Mouse (Mus musculus): ENCODE data around the gene Olfr459. TPM values are rescaled to one million over a fixed set of nuclear protein-coding genes. Genes with fewer than 3 reads are reported as not detected.

The Olfr459 gene
- 0.09 TPM in 1 of 2 replicates, not detected in the other for polyA plus RNA-seq (2016; fragmentation: Nextera tagmentation; extraction: Ambion mirVana)

DNA sequence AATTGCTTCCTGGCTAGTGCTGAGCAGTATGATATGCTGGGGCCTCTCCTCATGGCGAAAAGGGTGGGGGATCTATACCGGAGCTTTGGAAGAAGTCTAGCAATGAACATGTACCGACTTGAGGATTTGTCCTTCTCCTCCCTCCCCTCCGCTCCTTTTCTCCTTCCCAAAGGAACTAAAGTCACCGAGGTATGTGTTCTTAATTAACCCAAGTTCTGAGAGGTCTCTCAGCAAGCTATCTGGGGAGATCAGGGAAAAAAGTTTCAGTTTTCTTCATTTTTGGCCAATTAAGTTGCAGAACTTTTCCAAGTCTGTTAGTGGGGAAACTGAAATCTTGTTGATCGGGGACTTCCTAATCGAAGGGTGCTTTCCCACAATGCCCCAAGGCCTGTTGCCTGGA is at the start of gene Olfr459:
TSS of gene Olfr459 (minus strand) at position 101 of the 400 bp plus-strand sequence.
- Histone ChIP-seq H3K9me3 (no peaks in the 10 kb centered on the region), H3K9ac (no peak within 1 kb of the TSS), H3K27me3 (no peaks in the 10 kb centered on the region), H3K27ac (no peak within 1 kb of the TSS), H3K4me1 (no peaks in the 10 kb centered on the region), H3K4me3 (no peak within 1 kb of the TSS), H3K4me2 (replicated peaks) (no peak within 1 kb of the TSS), H3K36me3 (no peaks in the 10 kb centered on the region)
- ATAC-seq (ENCODE audit: insufficient number of reproducible peaks, insufficient read depth, low FRiP score, low TSS enrichment) = no peak
- 68% methylated on average over 7 of the region's 7 CpGs for WGBS

DNA sequence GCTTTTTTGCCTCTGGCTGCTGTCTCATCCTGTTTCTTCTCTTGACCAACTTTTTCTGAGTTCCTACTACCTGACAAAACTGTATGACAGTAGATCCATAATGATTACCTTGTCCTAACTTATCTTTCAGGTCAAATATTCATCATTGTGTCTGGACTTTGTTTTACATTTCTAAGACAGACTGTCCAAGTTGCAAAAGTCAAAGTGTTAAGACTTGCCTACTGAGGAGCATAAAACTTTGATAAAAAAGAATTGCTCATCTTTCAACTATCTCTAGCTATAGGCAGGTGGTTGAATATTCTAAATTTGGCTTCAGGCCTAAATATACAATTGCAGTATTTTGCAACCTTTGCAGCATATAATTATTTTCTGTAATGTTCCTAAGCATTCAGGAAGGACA is 49.1 kb upstream of the Olfr459 start:
- no peak overlapping the region for H3K4me3 ChIP-seq
- H3K9ac ChIP-seq = no peak overlapping the region
- H3K36me3 ChIP-seq = no peaks in the 10 kb centered on the region
- H3K4me1 ChIP-seq = no peaks in the 10 kb centered on the region
- no peak overlapping the region for H3K27ac ChIP-seq
- no peaks in the 10 kb centered on the region for H3K9me3 ChIP-seq
- H3K4me2 ChIP-seq (replicated peaks) = no peak overlapping the region
- H3K27me3 ChIP-seq = no peaks in the 10 kb centered on the region
- no peak for ATAC-seq (ENCODE audit: insufficient number of reproducible peaks, insufficient read depth, low FRiP score, low TSS enrichment)

DNA sequence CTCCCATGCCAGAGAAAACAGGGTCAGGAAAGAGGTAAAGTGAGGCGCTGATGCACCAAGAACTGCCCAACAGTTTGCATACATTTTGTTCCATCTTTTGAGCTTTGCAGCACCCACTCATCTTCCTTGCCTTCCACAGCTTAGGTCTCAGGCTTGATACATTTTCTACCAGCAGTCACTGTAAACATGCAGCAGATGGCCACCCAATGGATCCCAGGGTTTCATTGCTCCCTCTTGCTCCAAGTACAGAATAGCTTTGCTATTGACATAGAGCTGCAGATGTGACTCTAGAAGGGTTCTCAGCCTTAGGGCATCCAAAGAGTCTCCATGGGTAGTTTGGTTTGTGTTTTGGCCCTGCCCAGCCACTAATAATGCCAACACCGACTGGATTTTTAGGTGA is 11.7 kb upstream of the Olfr459 start:
- 78% methylated on average over 2 of the region's 2 CpGs for WGBS
- Histone ChIP-seq H3K9me3 (no peaks in the 10 kb centered on the region), H3K4me2 (replicated peaks) (no peak overlapping the region), H3K9ac (no peak overlapping the region), H3K36me3 (no peaks in the 10 kb centered on the region), H3K27ac (no peak overlapping the region), H3K27me3 (no peaks in the 10 kb centered on the region), H3K4me3 (no peak overlapping the region), H3K4me1 (no peaks in the 10 kb centered on the region)
- ATAC-seq (ENCODE audit: insufficient number of reproducible peaks, insufficient read depth, low FRiP score, low TSS enrichment) = no peak

DNA sequence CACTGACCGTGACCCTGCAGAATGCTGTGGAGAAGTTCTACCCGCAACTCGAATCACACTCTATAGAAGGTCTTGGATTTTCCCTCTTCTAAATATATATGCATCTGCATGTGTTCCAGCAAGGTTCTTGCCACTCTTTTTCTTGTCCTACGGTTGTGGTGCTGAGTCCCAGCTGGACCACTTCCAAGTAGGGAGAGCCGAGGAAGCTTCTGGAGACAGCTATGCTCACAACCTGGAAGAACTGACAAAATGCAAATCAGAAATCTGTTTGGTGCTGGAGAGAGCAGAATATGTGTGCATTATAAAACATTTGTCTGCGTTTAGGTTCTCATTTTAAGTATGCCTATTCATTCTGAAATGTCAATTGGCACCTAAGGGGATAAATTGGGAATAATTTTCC is 744 bp upstream of the Olfr459 start:
- no peak overlapping the region for H3K4me3 ChIP-seq
- no peak for ATAC-seq (ENCODE audit: insufficient number of reproducible peaks, insufficient read depth, low FRiP score, low TSS enrichment)
- H3K27ac ChIP-seq = no peak overlapping the region
- H3K4me1 ChIP-seq = no peaks in the 10 kb centered on the region
- no peaks in the 10 kb centered on the region for H3K27me3 ChIP-seq
- no peaks in the 10 kb centered on the region for H3K36me3 ChIP-seq
- no peak overlapping the region for H3K4me2 ChIP-seq (replicated peaks)
- H3K9me3 ChIP-seq = no peaks in the 10 kb centered on the region
- 77% methylated on average over 6 of the region's 6 CpGs for WGBS
- H3K9ac ChIP-seq = no peak overlapping the region

DNA sequence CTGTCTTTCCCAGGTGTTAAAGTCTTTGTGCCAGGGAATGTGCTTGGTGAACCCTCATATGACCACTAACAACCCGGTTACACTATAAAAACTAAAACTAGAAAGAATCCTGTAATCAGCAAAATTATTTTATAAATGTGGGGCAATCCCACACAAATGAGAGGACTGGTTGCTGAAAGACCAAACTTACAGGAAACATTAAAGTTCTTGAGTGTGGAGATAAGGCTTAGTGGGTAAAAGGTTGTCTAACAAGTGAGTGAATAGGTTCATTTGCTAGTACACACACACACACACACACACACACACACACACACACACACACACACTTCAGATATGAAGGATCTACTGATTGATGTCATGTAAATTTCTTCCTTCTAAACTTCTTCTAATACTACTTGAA is 5.1 kb downstream of the Olfr459 start:
- Histone ChIP-seq H3K27me3 (no peaks in the 10 kb centered on the region), H3K27ac (no peak overlapping the region), H3K4me1 (no peaks in the 10 kb centered on the region), H3K4me3 (no peak overlapping the region), H3K9ac (no peak overlapping the region), H3K4me2 (replicated peaks) (no peak overlapping the region), H3K9me3 (no peaks in the 10 kb centered on the region), H3K36me3 (no peaks in the 10 kb centered on the region)
- WGBS = 85% methylated on average over 1 of the region's 1 CpGs
- no peak for ATAC-seq (ENCODE audit: insufficient number of reproducible peaks, insufficient read depth, low FRiP score, low TSS enrichment)

DNA sequence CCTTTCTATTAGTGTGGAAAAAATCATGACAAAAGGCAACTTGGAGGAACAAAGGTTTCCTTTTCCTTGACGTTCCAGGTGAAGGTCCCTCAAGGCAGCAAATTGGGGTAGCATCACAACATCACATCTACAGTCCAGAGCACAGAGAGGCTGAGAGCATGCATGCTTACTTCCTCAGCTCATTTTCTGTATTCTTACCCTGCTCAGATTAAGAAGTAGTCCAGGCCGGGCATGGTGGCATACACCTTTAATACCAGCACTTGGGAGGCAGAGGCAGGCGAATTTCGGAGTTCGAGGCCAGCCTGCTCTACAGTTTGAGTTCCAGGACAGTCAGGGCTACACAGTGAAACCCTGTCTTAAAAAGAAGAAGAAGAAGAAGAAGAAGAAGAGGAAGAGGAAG is 10.7 kb downstream of the Olfr459 start:
- Histone ChIP-seq H3K9me3 (no peaks in the 10 kb centered on the region), H3K36me3 (no peaks in the 10 kb centered on the region), H3K27ac (no peak overlapping the region), H3K4me1 (no peaks in the 10 kb centered on the region), H3K4me3 (no peak overlapping the region), H3K4me2 (replicated peaks) (no peak overlapping the region), H3K9ac (no peak overlapping the region), H3K27me3 (no peaks in the 10 kb centered on the region)
- ATAC-seq (ENCODE audit: insufficient number of reproducible peaks, insufficient read depth, low FRiP score, low TSS enrichment) = no peak
- WGBS = 83% methylated on average over 5 of the region's 5 CpGs

DNA sequence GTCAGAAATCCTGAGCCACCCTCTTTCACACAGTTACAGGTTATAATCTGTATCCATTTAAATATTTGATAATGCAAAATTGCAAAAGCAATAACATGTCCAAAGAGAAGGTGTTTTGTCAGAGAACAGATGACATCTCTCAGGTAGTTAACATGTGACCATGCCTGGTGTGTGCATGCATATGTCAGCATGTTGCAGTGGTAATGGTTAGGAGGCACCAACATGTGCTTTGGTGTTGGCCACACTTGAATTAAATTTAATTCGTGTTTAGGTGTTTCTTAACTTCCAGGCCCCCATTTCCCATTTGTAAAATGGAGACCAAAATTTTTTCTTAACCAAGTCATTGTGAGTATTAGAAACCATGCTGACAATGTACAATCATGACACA is 12.6 kb downstream of the Olfr459 start:
- 77% methylated on average over 1 of the region's 1 CpGs for WGBS
- ATAC-seq (ENCODE audit: insufficient number of reproducible peaks, insufficient read depth, low FRiP score, low TSS enrichment) = no peak
- no peak overlapping the region for H3K4me3 ChIP-seq
- H3K9me3 ChIP-seq = no peaks in the 10 kb centered on the region
- H3K27ac ChIP-seq = no peak overlapping the region
- no peaks in the 10 kb centered on the region for H3K27me3 ChIP-seq
- no peak overlapping the region for H3K4me2 ChIP-seq (replicated peaks)
- H3K36me3 ChIP-seq = no peaks in the 10 kb centered on the region
- H3K9ac ChIP-seq = no peak overlapping the region
- no peaks in the 10 kb centered on the region for H3K4me1 ChIP-seq

DNA sequence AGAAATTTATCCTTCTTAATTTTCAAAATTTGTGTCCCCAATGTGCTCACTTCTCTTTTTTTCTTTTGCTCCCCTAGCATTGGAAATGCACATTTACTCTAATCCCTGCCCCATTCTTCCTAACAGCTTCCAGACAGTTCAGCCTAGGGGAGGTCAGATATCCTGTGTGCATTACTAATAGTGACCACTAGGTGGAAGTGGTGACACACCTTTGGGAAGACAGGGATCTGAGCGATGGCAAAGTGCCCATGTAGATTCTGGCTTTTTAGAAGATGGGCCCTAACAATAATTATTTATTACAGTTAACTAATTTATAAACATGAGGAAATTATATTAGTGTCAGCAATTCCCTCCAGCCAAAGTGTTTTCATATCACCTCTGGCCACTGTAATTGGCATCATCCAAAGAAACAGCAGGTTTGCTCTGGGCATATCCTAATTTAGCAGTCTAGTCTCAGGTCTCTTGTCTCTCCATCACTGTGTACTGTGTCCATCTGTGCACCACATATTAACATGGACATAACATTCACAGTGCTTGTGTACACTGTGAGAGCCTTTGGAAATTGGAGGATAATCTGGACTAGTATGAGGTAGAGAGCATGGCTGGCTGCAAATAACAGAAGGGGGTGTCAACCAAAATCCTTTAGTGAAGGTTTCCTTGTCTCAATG is 13.1 kb downstream of the Olfr459 start:
- ATAC-seq (ENCODE audit: insufficient number of reproducible peaks, insufficient read depth, low FRiP score, low TSS enrichment) = 0 out of 2 replicates have a peak, but pooled peaks have one; percentile 35
- WGBS = 3% methylated on average over 1 of the region's 1 CpGs

DNA sequence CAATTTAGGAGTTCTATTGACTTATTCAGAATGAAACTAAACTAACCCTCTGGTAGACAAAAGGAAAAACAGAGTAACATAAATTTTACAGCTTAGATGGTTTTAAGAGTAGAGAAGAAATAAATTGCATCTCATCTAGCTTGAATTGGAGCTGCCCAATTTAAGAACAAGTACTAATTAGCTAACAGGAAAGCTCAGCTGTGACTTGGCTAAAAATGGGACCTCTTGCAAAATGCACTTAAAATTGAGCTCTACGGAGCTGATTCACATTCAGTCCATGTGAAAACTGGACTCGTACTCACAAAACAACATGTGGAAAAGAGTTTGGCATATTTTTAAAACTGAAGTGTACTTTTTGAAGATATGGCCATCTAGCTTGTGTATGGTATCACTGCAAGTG is 15.4 kb downstream of the Olfr459 start:
- Histone ChIP-seq H3K27ac (no peak overlapping the region), H3K9ac (no peak overlapping the region), H3K4me1 (no peaks in the 10 kb centered on the region), H3K4me3 (no peak overlapping the region), H3K27me3 (no peaks in the 10 kb centered on the region), H3K36me3 (no peaks in the 10 kb centered on the region), H3K9me3 (no peaks in the 10 kb centered on the region), H3K4me2 (replicated peaks) (no peak overlapping the region)
- WGBS = 89% methylated on average over 2 of the region's 2 CpGs
- ATAC-seq (ENCODE audit: insufficient number of reproducible peaks, insufficient read depth, low FRiP score, low TSS enrichment) = no peak

More for the DNA sequence above, 13.1 kb downstream of the Olfr459 start:
- no peak overlapping the region for H3K4me2 ChIP-seq (replicated peaks)
- H3K27ac ChIP-seq = no peak overlapping the region
- H3K4me1 ChIP-seq = no peaks in the 10 kb centered on the region
- H3K4me3 ChIP-seq = no peak overlapping the region
- no peaks in the 10 kb centered on the region for H3K9me3 ChIP-seq
- no peaks in the 10 kb centered on the region for H3K27me3 ChIP-seq
- H3K36me3 ChIP-seq = no peaks in the 10 kb centered on the region
- no peak overlapping the region for H3K9ac ChIP-seq

DNA sequence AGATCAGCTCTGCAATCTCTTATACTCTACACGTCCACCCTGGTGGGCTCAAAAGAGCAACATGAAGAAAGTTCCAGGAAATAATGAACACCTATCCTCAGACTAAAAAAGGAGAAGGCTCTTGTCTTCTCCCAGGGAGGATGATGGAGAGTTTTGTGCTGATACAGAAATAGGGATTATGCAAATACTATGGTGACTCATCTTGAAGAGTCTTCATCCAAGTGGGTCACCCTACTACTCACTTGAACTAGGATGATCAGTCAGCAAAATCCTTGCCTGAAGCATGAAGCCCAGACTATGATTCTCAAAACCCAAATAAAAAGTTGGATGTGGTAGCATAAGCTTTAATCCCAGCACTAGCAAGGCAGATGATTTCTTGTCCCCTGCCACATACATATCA is 16.6 kb downstream of the Olfr459 start:
- Histone ChIP-seq H3K27ac (no peak overlapping the region), H3K36me3 (no peaks in the 10 kb centered on the region), H3K9ac (no peak overlapping the region), H3K9me3 (no peaks in the 10 kb centered on the region), H3K4me1 (no peaks in the 10 kb centered on the region), H3K27me3 (no peaks in the 10 kb centered on the region), H3K4me3 (no peak overlapping the region), H3K4me2 (replicated peaks) (no peak overlapping the region)
- WGBS = 90% methylated on average over 1 of the region's 1 CpGs
- no peak for ATAC-seq (ENCODE audit: insufficient number of reproducible peaks, insufficient read depth, low FRiP score, low TSS enrichment)

DNA sequence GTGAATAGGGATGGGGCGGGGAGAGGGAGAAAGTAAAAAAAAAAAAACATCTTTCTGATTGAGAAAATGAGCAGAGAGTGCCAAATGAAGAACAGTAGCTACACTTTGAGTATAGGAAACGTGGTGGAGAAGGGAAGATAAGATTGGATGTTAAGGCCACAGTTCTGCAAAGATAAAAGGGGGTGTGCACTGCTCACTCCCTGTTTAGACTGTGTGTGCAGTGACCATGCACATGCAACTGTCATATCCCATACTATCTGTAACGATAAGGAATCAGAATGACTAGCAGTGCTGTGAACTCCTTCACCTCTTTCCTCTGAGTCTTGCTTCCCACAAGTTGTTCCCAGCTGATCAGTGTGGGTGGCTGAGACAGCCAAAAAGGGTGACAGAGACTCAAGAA is 17.8 kb downstream of the Olfr459 start:
- 64% methylated on average over 3 of the region's 3 CpGs for WGBS
- no peak overlapping the region for H3K27ac ChIP-seq

DNA sequence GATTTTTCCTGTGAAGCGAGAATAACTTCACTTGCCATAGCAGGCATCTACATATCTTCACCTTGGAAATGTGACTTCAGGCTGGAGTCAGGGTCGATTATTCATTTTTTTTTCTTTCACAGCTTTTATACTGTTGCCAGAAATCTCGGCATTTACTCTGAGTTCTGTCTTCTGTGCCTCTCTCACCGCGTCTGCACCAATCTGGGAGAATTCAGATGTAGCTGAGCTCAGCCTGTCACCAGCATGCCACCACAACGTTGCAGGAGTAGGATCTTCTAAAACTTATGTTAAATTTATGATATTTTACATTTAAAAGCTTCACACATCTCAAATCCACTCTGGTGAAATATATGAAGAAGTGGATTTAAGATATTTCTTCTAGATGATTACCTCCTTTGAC is 20.4 kb downstream of the Olfr459 start:
- Histone ChIP-seq H3K27me3 (no peaks in the 10 kb centered on the region), H3K27ac (no peak overlapping the region), H3K9ac (no peak overlapping the region), H3K4me2 (replicated peaks) (no peak overlapping the region), H3K36me3 (no peaks in the 10 kb centered on the region), H3K4me1 (no peaks in the 10 kb centered on the region), H3K4me3 (no peak overlapping the region), H3K9me3 (no peaks in the 10 kb centered on the region)
- 74% methylated on average over 6 of the region's 6 CpGs for WGBS
- ATAC-seq (ENCODE audit: insufficient number of reproducible peaks, insufficient read depth, low FRiP score, low TSS enrichment) = no peak

More for the DNA sequence above, 17.8 kb downstream of the Olfr459 start:
- Histone ChIP-seq H3K9me3 (no peaks in the 10 kb centered on the region), H3K4me2 (replicated peaks) (no peak overlapping the region), H3K4me1 (no peaks in the 10 kb centered on the region), H3K9ac (no peak overlapping the region), H3K4me3 (no peak overlapping the region), H3K36me3 (no peaks in the 10 kb centered on the region), H3K27me3 (no peaks in the 10 kb centered on the region)
- no peak for ATAC-seq (ENCODE audit: insufficient number of reproducible peaks, insufficient read depth, low FRiP score, low TSS enrichment)

Data from embryonic facial prominence, embryonic 12.5 days (tissue).